Mouse (Mus musculus) ES-E14 (cell line): ENCODE measurements around the gene Chst11. TPM values are rescaled to one million over a fixed set of nuclear protein-coding genes. Genes with fewer than 3 reads are reported as not detected.

ENCODE experiments used
- DNase-seq: peaks from one replicate; pipeline ENCODE4 v3.0.0-alpha.2; 2013; ENCODE audit warnings: low read depth, low spot score
- H3K27ac ChIP-seq: 2 replicates; pipeline ENCODE4 v1.5.1; 2012; ENCODE audit warnings: low read depth, mild to moderate bottlenecking, low read length, moderate library complexity, mixed read lengths; ENCODE audit not compliant: poor library complexity, insufficient read depth, severe bottlenecking
- H3K36me3 ChIP-seq: 2 replicates; pipeline ENCODE4 v1.6.1; 2012; ENCODE audit warnings: mild to moderate bottlenecking, low read length, moderate library complexity, mixed read lengths; ENCODE audit not compliant: control insufficient read depth, poor library complexity, insufficient read depth, severe bottlenecking
- H3K4me1 ChIP-seq, 2 experiments: fragments of 150-350 bp in 1 of 2; sonication (generic) in 1 of 2; 2 replicates each; pipeline ENCODE4 v1.6.1; 2012; ENCODE audit warnings: low read length in 2 of 2, mild to moderate bottlenecking in 1 of 2, mixed read lengths in 1 of 2; ENCODE audit not compliant: control insufficient read depth in 2 of 2, insufficient read depth in 2 of 2, poor library complexity in 1 of 2
- H3K4me3 ChIP-seq, 2 experiments: fragments of 150-350 bp in 1 of 2; sonication (generic) in 1 of 2; 2 replicates each; pipeline ENCODE4 v1.5.1; 2012; ENCODE audit warnings: low read length in 2 of 2, low read depth in 1 of 2, mild to moderate bottlenecking in 1 of 2, mixed read lengths in 1 of 2; ENCODE audit not compliant: insufficient read depth in 1 of 2, poor library complexity in 1 of 2, severe bottlenecking in 1 of 2
- H3K9ac ChIP-seq: 2 replicates; pipeline ENCODE4 v1.6.1; 2012; ENCODE audit warnings: low read depth, mild to moderate bottlenecking, low read length, mixed read lengths; ENCODE audit not compliant: poor library complexity, insufficient read depth, severe bottlenecking
- H3K9me3 ChIP-seq: fragments of 150-350 bp; sonication (generic); 2 replicates; pipeline ENCODE4 v1.6.1; 2012; ENCODE audit warnings: low read depth, mild to moderate bottlenecking, low read length; ENCODE audit not compliant: control insufficient read depth, insufficient read depth
- CHD2 ChIP-seq: IDR thresholded peaks from 2 replicates; pipeline ENCODE4 v1.6.1; 2014; ENCODE audit warnings: mild to moderate bottlenecking, low read depth, low read length, inconsistent platforms
- HCFC1 ChIP-seq: IDR thresholded peaks from 2 replicates; pipeline ENCODE4 v1.6.1; 2012; ENCODE audit warnings: low read length, inconsistent platforms, borderline replicate concordance; ENCODE audit not compliant: insufficient read depth
- MAFK ChIP-seq: IDR thresholded peaks from 2 replicates; pipeline ENCODE4 v1.6.1; 2014; ENCODE audit warnings: mild to moderate bottlenecking, low read depth, low read length, inconsistent platforms; ENCODE audit not compliant: insufficient read depth
- ZC3H11A ChIP-seq: IDR thresholded peaks from 2 replicates; pipeline ENCODE4 v1.6.1; 2012; ENCODE audit warnings: low read depth, mild to moderate bottlenecking, inconsistent platforms, low read length, borderline replicate concordance
- ZNF384 ChIP-seq: IDR thresholded peaks from 2 replicates; pipeline ENCODE4 v1.6.1; 2012; ENCODE audit warnings: low read depth, low read length, inconsistent platforms
- in situ Hi-C, 2 experiments: fragments of 600-800 bp; cut with MboI; formaldehyde crosslinking; loops; one replicate each; pipeline ENCODE4 v1.15.1; 2025; ENCODE audit warnings: low sequenced_read_pairs in 2 of 2, inconsistent platforms in 1 of 2; ENCODE audit not compliant: unreplicated experiment in 2 of 2
- total RNA-seq: library from RNA; depleted of rRNA; stranded (reverse); fragments of 300-350 nt; gene quantifications from 2 replicates; pipeline ENCODE4 v1.2.3, GENCODE M21; 2012

Gene Chst11
- total RNA-seq, 1 experiment, result 8.6 TPM

DNA sequence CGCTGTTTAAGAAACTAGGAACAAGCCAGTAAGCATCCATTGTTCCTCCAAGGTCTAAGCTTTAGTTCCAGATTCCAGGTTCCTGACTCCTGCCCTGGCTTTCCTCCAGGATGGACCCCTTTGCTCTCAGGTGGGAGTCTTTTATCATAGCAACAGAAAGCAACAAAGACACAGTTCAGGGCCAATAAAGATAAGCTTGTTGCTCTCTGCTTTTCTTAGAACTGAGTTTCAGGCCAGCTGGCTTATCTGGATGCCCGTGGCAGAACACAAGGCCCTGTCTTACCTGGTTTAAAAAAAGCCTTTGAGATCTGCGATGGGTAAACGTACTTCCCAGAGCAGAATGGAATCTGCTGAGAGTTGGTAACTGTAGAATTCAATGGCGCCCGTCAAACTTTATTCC, 42.4 kb downstream of the Chst11 start:
- in situ Hi-C loops, result no loop called here
- DNase-seq, result no peak
- TF ChIP-seq ZC3H11A (no peak), ZNF384 (no peak), HCFC1 (no peak), MAFK (no peak), CHD2 (no peak)
- no peak overlapping the region for H3K4me3 ChIP-seq
- H3K9me3 ChIP-seq, result no peaks in the 10 kb centered on the region
- H3K27ac ChIP-seq, result no peak overlapping the region
- no peaks in the 10 kb centered on the region for H3K4me1 ChIP-seq
- H3K36me3 ChIP-seq, result no peaks in the 10 kb centered on the region
- H3K9ac ChIP-seq, result no peak overlapping the region

DNA sequence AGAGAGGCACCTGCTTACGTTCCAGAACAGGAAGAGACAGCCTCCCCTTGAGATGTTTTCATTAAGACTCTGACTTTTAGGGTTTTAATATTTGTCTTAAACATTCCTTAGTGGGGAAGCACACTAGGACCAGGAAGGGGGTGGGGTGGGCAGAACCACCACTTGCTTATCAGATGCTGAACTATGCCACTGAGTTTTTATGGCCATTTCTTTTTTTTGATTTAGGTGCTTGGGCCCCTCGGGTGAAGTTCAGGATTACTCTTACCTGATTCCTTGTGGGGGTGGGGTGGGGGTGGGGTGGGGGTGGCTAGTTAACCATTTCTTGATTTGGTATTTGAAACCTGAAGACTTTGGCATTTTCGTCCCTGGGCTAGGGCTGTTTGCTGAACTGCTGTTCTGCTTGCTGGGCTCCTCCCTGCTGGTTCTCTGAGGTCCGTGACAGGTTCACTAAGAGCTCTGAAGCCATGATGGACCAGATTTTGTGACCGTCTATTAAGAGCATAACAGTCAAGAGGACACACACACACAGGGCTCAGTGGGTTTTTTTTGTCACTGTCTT, 44.9 kb downstream of the Chst11 start:
- H3K9ac ChIP-seq, result no peak overlapping the region
- no peak for TF ChIP-seq ZNF384
- TF ChIP-seq HCFC1, result no peak
- TF ChIP-seq ZC3H11A, result no peak
- no peak for TF ChIP-seq CHD2
- no peak for TF ChIP-seq MAFK
- no peaks in the 10 kb centered on the region for H3K4me1 ChIP-seq
- H3K9me3 ChIP-seq, result no peaks in the 10 kb centered on the region
- H3K36me3 ChIP-seq, result no peaks in the 10 kb centered on the region
- in situ Hi-C loops, result no loop called here
- H3K27ac ChIP-seq, result no peak overlapping the region
- H3K4me3 ChIP-seq, result no peak overlapping the region
- DNase-seq, result no peak

DNA sequence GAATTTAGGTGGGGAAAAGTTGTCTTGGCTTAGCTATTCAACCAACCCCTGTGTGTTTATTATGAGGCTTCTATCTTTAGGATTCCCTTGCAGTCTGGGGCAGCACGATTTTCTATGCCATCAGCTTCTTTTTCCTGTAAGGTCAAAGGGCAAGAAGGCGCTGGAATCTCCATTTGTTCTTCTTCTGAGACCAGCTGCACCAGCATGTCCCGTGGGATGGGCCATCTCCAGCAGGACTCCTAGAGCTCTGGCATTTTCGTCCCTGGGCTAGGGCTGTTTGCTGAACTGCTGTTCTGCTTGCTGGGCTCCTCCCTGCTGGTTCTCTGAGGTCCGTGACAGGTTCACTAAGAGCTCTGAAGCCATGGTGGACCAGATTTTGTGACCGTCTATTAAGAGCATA, 45.6 kb downstream of the Chst11 start:
- no peaks in the 10 kb centered on the region for H3K36me3 ChIP-seq
- TF ChIP-seq CHD2 (no peak), MAFK (no peak), HCFC1 (no peak), ZC3H11A (no peak)
- DNase-seq, result no peak
- H3K27ac ChIP-seq, result no peak overlapping the region
- no peaks in the 10 kb centered on the region for H3K4me1 ChIP-seq
- no peak overlapping the region for H3K4me3 ChIP-seq
- H3K9me3 ChIP-seq, result no peaks in the 10 kb centered on the region
- in situ Hi-C loops, result no loop called here
- no peak overlapping the region for H3K9ac ChIP-seq

DNA sequence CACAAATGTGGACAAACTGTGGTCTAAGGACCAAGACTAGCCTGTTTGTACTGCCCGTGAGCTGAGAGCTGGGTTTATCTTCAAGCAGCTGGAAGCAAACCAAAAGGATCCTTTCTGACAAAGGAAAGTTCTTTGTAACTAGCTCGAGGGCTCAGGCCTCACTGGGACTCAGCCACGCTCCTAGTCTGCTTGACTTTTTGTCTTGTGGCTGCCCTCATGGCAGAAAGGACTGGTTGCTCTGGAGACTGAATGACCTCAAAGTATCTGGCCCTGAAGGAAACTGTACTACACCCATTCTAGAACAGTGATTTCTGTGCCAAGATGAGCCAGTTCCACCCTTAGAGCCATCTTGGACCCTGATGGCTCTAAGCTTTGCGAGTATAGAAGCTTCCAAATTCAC, 46.3 kb downstream of the Chst11 start:
- no peaks in the 10 kb centered on the region for H3K36me3 ChIP-seq
- peaks cover 0 to 1% of the 10 kb centered on the region in 2 experiments; a peak in 1 of 4 replicates for H3K4me1 ChIP-seq
- H3K4me3 ChIP-seq, result no peak overlapping the region
- H3K27ac ChIP-seq, result no peak overlapping the region
- H3K9me3 ChIP-seq, result no peaks in the 10 kb centered on the region
- in situ Hi-C loops, result no loop called here
- H3K9ac ChIP-seq, result no peak overlapping the region
- TF ChIP-seq MAFK (no peak), ZC3H11A (no peak), HCFC1 (no peak), CHD2 (no peak), ZNF384 (no peak)
- no peak for DNase-seq

DNA sequence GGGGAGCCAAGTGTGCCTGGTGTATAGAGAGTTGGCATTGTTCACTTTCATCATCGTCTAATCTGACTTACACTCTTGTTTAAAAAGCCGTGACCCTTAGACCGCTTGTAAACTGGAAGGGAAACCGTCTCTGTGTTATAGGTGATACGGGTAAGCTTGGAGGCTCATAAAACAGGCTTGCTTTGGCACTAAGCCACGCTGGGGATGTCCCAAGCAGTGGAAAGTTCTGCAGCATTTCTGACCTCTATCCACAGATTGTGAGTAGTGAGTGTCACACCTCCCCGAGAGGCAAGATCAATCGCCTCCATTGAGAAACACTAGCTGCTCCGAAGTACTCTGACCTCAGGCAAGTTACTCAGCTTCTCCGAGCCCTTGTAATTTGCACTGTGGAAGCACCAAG, 47.3 kb downstream of the Chst11 start:
- no peaks in the 10 kb centered on the region for H3K9me3 ChIP-seq
- TF ChIP-seq ZC3H11A (no peak), CHD2 (no peak), HCFC1 (no peak), MAFK (no peak), ZNF384 (no peak)
- H3K4me1 ChIP-seq, result peaks cover 0 to 3% of the 10 kb centered on the region in 2 experiments; a peak in 1 of 4 replicates
- H3K27ac ChIP-seq, result no peak overlapping the region
- no peak overlapping the region for H3K9ac ChIP-seq
- in situ Hi-C loops, result no loop called here
- no peaks in the 10 kb centered on the region for H3K36me3 ChIP-seq
- no peak overlapping the region for H3K4me3 ChIP-seq
- no peak for DNase-seq
